Mouse (Mus musculus): Measurements from ENCODE around the gene Rnf215. TPM values are rescaled to one million over a fixed set of nuclear protein-coding genes. Genes with fewer than 3 reads are reported as not detected.

The Rnf215 gene
- polyA plus RNA-seq, 1 experiment from 2014 or later: 11.6 TPM

DNA sequence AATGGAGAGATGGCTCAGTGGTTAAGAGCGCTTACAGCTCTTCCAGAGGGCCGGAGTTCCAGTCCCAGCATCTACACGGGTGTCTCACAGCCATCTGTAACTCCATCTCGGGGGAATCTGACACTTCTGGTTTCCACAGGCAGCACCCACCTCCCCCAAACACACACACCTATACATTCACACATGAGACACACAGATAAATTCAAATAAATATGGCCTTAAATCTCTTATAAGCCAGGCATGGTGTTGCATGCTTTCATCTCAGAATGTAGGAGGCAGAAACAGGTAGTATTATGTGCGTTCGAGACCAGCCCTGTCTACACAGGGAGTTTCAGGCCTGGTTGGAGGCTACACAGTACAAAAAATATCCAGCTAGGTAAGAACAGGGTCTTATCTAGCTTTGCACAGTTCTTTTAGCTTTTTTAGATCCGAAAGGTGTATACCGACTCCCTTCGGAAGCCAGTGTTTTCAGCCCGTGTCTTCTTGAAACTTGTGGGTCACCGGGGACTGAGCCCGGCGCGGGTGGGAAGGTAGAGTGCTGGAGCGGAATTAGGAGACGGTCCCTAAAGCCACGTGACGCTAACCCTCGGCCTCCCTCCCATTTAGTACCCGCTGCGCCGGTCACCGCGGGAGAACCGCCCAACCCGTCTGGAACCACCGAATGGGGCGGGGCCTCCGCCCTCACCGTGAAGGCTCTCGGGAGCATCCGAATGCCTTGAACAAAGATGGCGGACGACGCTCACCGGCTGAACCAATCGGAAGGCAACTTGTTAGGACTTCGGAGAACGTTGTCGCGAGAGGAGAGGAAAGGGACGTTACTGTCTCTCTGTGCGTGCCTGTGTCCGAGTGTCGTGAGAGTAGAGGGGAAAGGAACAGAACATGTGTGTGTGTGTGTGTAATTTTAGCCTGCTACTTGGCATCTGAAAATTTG is 38.7 kb upstream of the Rnf215 start:
- Histone ChIP-seq H3K9ac (ENCODE audit: low read depth, low read length) (peak overlapping the region; percentile 88), H3K27ac (ENCODE audit: low read depth, low read length) (peak overlapping the region; percentile 93), H3K4me3 (ENCODE audit: low read depth, low read length) (peak overlapping the region; percentile 71), H3K9me3 (ENCODE audit: control insufficient read depth, low read length) (peaks cover 2% of the 10 kb centered on the region; the same call in 1 of the 2 replicates), H3K27me3 (replicated peaks; ENCODE audit: control insufficient read depth, insufficient read depth, low read length) (no peaks in the 10 kb centered on the region), H3K4me1 (replicated peaks; ENCODE audit: control insufficient read depth, insufficient read depth, low read length) (peaks cover 18% of the 10 kb centered on the region), H3K36me3 (ENCODE audit: control insufficient read depth, insufficient read depth, low read length) (peaks cover 16% of the 10 kb centered on the region), H3K4me2 (peak overlapping the region; percentile 85)
- ATAC-seq (replicated peaks; ENCODE audit: low FRiP score) (peak; percentile 91), DNase-seq (ENCODE audit: low spot score) (peak; percentile 94)
- WGBS: 2% methylated on average over 45 of the region's 45 CpGs

DNA sequence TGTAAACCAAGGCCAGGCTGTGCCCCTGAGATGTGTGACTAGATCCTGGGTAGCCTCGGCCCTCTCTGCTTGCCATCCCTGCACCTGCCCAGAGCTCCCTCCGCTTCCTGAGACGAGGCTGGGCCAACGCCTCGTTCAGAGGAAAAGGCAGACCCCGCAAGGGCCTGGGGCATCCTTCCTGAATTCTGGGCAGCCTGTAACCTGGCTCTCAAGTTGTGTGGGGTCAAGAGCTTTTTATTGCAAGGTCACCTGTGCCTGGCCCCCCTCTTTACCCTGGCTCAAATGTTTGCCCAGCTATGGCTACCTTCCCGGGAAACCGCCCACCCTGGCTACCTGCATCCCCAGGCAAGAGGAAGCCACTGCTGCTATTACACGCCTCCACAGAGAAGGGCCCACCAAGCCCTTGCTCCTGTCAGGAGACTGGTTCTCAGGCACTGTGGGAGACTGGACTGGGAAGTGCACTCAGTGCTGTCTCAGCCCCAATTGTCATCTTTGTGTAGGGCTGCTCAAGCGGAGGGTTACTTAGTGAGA is 37.8 kb upstream of the Rnf215 start:
- no peak for DNase-seq (ENCODE audit: low spot score)
- 37% methylated on average over 10 of the region's 10 CpGs for WGBS
- peaks cover 8% of the 10 kb centered on the region for H3K36me3 ChIP-seq (ENCODE audit: control insufficient read depth, insufficient read depth, low read length)
- H3K4me3 ChIP-seq (ENCODE audit: low read depth, low read length): peak overlapping the region; percentile 71
- peak overlapping the region; percentile 85 for H3K4me2 ChIP-seq
- H3K4me1 ChIP-seq (replicated peaks; ENCODE audit: control insufficient read depth, insufficient read depth, low read length): peaks cover 18% of the 10 kb centered on the region
- no peaks in the 10 kb centered on the region for H3K9me3 ChIP-seq (ENCODE audit: control insufficient read depth, low read length)
- H3K9ac ChIP-seq (ENCODE audit: low read depth, low read length): peak overlapping the region; percentile 88
- H3K27ac ChIP-seq (ENCODE audit: low read depth, low read length): peak overlapping the region; percentile 93
- H3K27me3 ChIP-seq (replicated peaks; ENCODE audit: control insufficient read depth, insufficient read depth, low read length): no peaks in the 10 kb centered on the region
- no peak for ATAC-seq (replicated peaks; ENCODE audit: low FRiP score)

DNA sequence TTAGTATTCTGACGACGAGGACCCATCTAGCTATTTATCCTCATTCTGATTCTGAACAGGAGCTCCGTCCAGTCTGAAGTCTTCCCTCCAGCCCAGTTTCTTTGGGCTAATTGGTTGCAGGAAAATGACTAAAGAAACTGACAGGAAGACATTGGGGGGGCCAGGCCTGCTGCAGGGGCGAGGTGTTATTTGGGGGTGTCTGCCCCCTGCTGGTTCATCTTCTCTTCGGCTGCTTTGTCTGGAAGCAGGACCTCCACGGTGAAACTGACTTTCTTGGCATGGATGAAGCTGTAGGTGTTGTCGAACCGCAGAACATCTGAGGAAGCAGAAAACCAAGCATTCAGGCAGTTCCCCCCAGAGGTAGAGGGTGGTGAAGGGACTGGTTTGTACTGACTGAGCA is 36.9 kb upstream of the Rnf215 start:
- Histone ChIP-seq H3K4me2 (no peak overlapping the region), H3K27ac (ENCODE audit: low read depth, low read length) (no peak overlapping the region), H3K4me3 (ENCODE audit: low read depth, low read length) (no peak overlapping the region), H3K4me1 (replicated peaks; ENCODE audit: control insufficient read depth, insufficient read depth, low read length) (peaks cover 18% of the 10 kb centered on the region), H3K9me3 (ENCODE audit: control insufficient read depth, low read length) (no peaks in the 10 kb centered on the region), H3K27me3 (replicated peaks; ENCODE audit: control insufficient read depth, insufficient read depth, low read length) (no peaks in the 10 kb centered on the region), H3K9ac (ENCODE audit: low read depth, low read length) (no peak overlapping the region), H3K36me3 (ENCODE audit: control insufficient read depth, insufficient read depth, low read length) (peaks cover 3% of the 10 kb centered on the region; the same call in 1 of the 2 replicates)
- WGBS: 67% methylated on average over 8 of the region's 8 CpGs
- ATAC-seq (replicated peaks; ENCODE audit: low FRiP score): no peak
- no peak for DNase-seq (ENCODE audit: low spot score)

DNA sequence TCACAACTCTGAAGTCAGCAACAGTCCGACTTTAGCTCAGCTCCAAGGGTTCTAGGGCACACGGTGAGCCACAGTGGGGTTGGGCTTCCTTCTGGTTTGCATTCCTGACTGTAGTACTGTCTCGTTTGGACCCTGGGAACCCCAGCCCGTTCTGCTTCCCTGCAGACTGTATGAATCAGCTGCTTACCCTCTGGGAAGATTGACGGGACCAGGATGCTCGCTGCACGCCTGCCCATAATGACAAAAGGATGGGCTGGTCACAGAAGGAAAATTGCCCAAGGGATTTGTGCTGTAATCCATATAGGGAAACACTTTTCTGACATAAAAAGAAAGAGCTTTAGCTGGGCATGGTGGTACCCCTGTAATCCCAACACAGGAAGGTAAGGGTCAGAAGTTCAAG is 36.2 kb upstream of the Rnf215 start:
- Histone ChIP-seq H3K9ac (ENCODE audit: low read depth, low read length) (no peak overlapping the region), H3K4me3 (ENCODE audit: low read depth, low read length) (no peak overlapping the region), H3K4me1 (replicated peaks; ENCODE audit: control insufficient read depth, insufficient read depth, low read length) (peaks cover 14% of the 10 kb centered on the region), H3K4me2 (no peak overlapping the region), H3K9me3 (ENCODE audit: control insufficient read depth, low read length) (no peaks in the 10 kb centered on the region), H3K27me3 (replicated peaks; ENCODE audit: control insufficient read depth, insufficient read depth, low read length) (no peaks in the 10 kb centered on the region), H3K36me3 (ENCODE audit: control insufficient read depth, insufficient read depth, low read length) (peaks cover 2% of the 10 kb centered on the region; the same call in 1 of the 2 replicates), H3K27ac (ENCODE audit: low read depth, low read length) (no peak overlapping the region)
- ATAC-seq (replicated peaks; ENCODE audit: low FRiP score): no peak
- DNase-seq (ENCODE audit: low spot score): no peak
- WGBS: 77% methylated on average over 7 of the region's 7 CpGs

GRCm38 (mm10) chr11:4099447-4099846 is 35.6 kb upstream of the Rnf215 start:
- Histone ChIP-seq H3K27me3 (replicated peaks; ENCODE audit: control insufficient read depth, insufficient read depth, low read length) (no peaks in the 10 kb centered on the region), H3K9ac (ENCODE audit: low read depth, low read length) (no peak overlapping the region), H3K9me3 (ENCODE audit: control insufficient read depth, low read length) (no peaks in the 10 kb centered on the region), H3K4me3 (ENCODE audit: low read depth, low read length) (no peak overlapping the region), H3K4me1 (replicated peaks; ENCODE audit: control insufficient read depth, insufficient read depth, low read length) (peaks cover 9% of the 10 kb centered on the region), H3K4me2 (no peak overlapping the region), H3K27ac (ENCODE audit: low read depth, low read length) (no peak overlapping the region), H3K36me3 (ENCODE audit: control insufficient read depth, insufficient read depth, low read length) (no peaks in the 10 kb centered on the region)
- ATAC-seq (replicated peaks; ENCODE audit: low FRiP score): no peak
- DNase-seq (ENCODE audit: low spot score): no peak
- whole genome bisulfite sequencing: 75% methylated on average over 3 of the region's 3 CpGs

- WGBS: 78% methylated on average over 5 of the region's 5 CpGs
- Histone ChIP-seq H3K27me3 (replicated peaks; ENCODE audit: control insufficient read depth, insufficient read depth, low read length) (no peaks in the 10 kb centered on the region), H3K9ac (ENCODE audit: low read depth, low read length) (no peak overlapping the region), H3K27ac (ENCODE audit: low read depth, low read length) (no peak overlapping the region), H3K4me3 (ENCODE audit: low read depth, low read length) (no peak overlapping the region), H3K9me3 (ENCODE audit: control insufficient read depth, low read length) (no peaks in the 10 kb centered on the region), H3K36me3 (ENCODE audit: control insufficient read depth, insufficient read depth, low read length) (no peaks in the 10 kb centered on the region), H3K4me2 (no peak overlapping the region), H3K4me1 (replicated peaks; ENCODE audit: control insufficient read depth, insufficient read depth, low read length) (peaks cover 4% of the 10 kb centered on the region; the same call in 1 of the 2 replicates)
- DNase-seq (ENCODE audit: low spot score) (no peak), ATAC-seq (replicated peaks; ENCODE audit: low FRiP score) (no peak)
Observed at GRCm38 (mm10) chr11:4101851-4102250, 33.2 kb upstream of the Rnf215 start.

GRCm38 (mm10) chr11:4103522-4103921 is 31.5 kb upstream of the Rnf215 start:
- Histone ChIP-seq H3K36me3 (ENCODE audit: control insufficient read depth, insufficient read depth, low read length) (no peaks in the 10 kb centered on the region), H3K4me2 (no peak overlapping the region), H3K9ac (ENCODE audit: low read depth, low read length) (no peak overlapping the region), H3K9me3 (ENCODE audit: control insufficient read depth, low read length) (no peaks in the 10 kb centered on the region), H3K27me3 (replicated peaks; ENCODE audit: control insufficient read depth, insufficient read depth, low read length) (no peaks in the 10 kb centered on the region), H3K4me3 (ENCODE audit: low read depth, low read length) (no peak overlapping the region), H3K4me1 (replicated peaks; ENCODE audit: control insufficient read depth, insufficient read depth, low read length) (no peaks in the 10 kb centered on the region), H3K27ac (ENCODE audit: low read depth, low read length) (no peak overlapping the region)
- WGBS: 79% methylated on average over 14 of the region's 14 CpGs
- ATAC-seq (replicated peaks; ENCODE audit: low FRiP score) (no peak), DNase-seq (ENCODE audit: low spot score) (no peak)

GRCm38 (mm10) chr11:4104989-4105388 is 30.0 kb upstream of the Rnf215 start:
- WGBS: 89% methylated on average over 5 of the region's 5 CpGs
- H3K27me3 ChIP-seq (replicated peaks; ENCODE audit: control insufficient read depth, insufficient read depth, low read length): no peaks in the 10 kb centered on the region
- H3K4me1 ChIP-seq (replicated peaks; ENCODE audit: control insufficient read depth, insufficient read depth, low read length): no peaks in the 10 kb centered on the region
- no peak overlapping the region for H3K4me2 ChIP-seq
- ATAC-seq (replicated peaks; ENCODE audit: low FRiP score) (no peak), DNase-seq (ENCODE audit: low spot score) (no peak)
- no peak overlapping the region for H3K4me3 ChIP-seq (ENCODE audit: low read depth, low read length)
- H3K9me3 ChIP-seq (ENCODE audit: control insufficient read depth, low read length): no peaks in the 10 kb centered on the region
- H3K27ac ChIP-seq (ENCODE audit: low read depth, low read length): no peak overlapping the region
- H3K36me3 ChIP-seq (ENCODE audit: control insufficient read depth, insufficient read depth, low read length): no peaks in the 10 kb centered on the region
- H3K9ac ChIP-seq (ENCODE audit: low read depth, low read length): no peak overlapping the region
